Mouse (Mus musculus): ENCODE results near the gene Slc30a10. TPM values are rescaled to one million over a fixed set of nuclear protein-coding genes. Genes with fewer than 3 reads are reported as not detected.

Slc30a10 gene
- total RNA-seq (2014; rRNA removed): 7.6 and 9.2 TPM in 2 replicates
- 23.5 and 26.6 TPM in 2 replicates for polyA plus RNA-seq (2012; rRNA removed)

GRCm38 (mm10) chr1:185454575-185454954 is at the start of gene Slc30a10:
Gene Slc30a10 (plus strand): TSS chr1:185454848.
- Histone ChIP-seq H3K36me3 (ENCODE audit: control insufficient read depth, insufficient read depth, low read length) (no peaks in the 10 kb centered on the region), H3K9ac (ENCODE audit: low read depth, low read length) (peak within 1 kb of the TSS; percentile 86), H3K79me2 (ENCODE audit: control insufficient read depth, insufficient read depth, low read length) (peaks cover 10% of the 10 kb centered on the region), H3K27me3 (ENCODE audit: control insufficient read depth, insufficient read depth, low read length) (no peaks in the 10 kb centered on the region), H3K4me1 (ENCODE audit: control insufficient read depth, insufficient read depth, low read length) (peaks cover 13% of the 10 kb centered on the region), H3K4me3 (ENCODE audit: insufficient read depth, low read depth, low read length) (peak within 1 kb of the TSS; percentile 81), H3K27ac (replicated peaks; ENCODE audit: insufficient read depth, low read depth, low read length) (peak within 1 kb of the TSS; percentile 84)
- 2% methylated on average over 18 of the region's 18 CpGs for WGBS
- peak; percentile 69 for DNase-seq (ENCODE audit: extremely low read depth, low read depth, low spot score)
- TF ChIP-seq CTCF (IDR thresholded peaks at IDR 0.05; ENCODE audit: low read depth, low read length): no peak
- TF ChIP-seq POLR2A (IDR thresholded peaks at IDR 0.05; ENCODE audit: extremely low read depth, insufficient read depth, low read length): 0 out of 2 replicates have a peak, but pooled peaks have one; percentile 28

DNA sequence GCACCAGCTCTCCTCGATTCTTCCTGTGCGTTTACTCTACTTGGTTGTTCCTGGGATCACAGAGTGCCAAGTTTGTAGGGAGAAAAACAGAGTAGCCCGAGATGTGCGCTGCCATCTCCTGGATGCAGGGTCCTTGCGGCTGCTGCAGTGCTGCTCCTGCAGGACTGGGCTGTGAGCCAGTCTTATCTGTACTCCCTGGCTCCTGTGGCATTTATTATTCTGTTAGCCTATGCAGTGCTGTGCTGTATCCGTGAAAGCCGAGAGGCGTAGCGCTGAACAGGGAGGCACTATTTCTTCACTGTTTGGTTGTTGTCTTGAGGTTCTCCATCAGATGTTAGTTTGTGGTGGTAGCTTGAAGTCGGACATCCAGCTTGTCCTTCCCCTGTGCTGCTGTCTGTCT is 48.7 kb upstream of the Slc30a10 start:
- 88% methylated on average over 10 of the region's 10 CpGs for WGBS
- Histone ChIP-seq H3K27me3 (ENCODE audit: control insufficient read depth, insufficient read depth, low read length) (no peaks in the 10 kb centered on the region), H3K36me3 (ENCODE audit: control insufficient read depth, insufficient read depth, low read length) (peaks cover 76% of the 10 kb centered on the region), H3K79me2 (ENCODE audit: control insufficient read depth, insufficient read depth, low read length) (no peaks in the 10 kb centered on the region; the same call in 1 of the 2 replicates), H3K4me1 (ENCODE audit: control insufficient read depth, insufficient read depth, low read length) (no peaks in the 10 kb centered on the region), H3K4me3 (ENCODE audit: insufficient read depth, low read depth, low read length) (no peak overlapping the region), H3K9ac (ENCODE audit: low read depth, low read length) (no peak overlapping the region), H3K27ac (replicated peaks; ENCODE audit: insufficient read depth, low read depth, low read length) (no peak overlapping the region)
- DNase-seq (ENCODE audit: extremely low read depth, low read depth, low spot score): no peak
- TF ChIP-seq CTCF (IDR thresholded peaks at IDR 0.05; ENCODE audit: low read depth, low read length): no peak
- TF ChIP-seq POLR2A (IDR thresholded peaks at IDR 0.05; ENCODE audit: extremely low read depth, insufficient read depth, low read length): no peak

GRCm38 (mm10) chr1:185409831-185410230 is 44.8 kb upstream of the Slc30a10 start:
- 88% methylated on average over 3 of the region's 3 CpGs for WGBS
- no peaks in the 10 kb centered on the region for H3K4me1 ChIP-seq (ENCODE audit: control insufficient read depth, insufficient read depth, low read length)
- no peak overlapping the region for H3K4me3 ChIP-seq (ENCODE audit: insufficient read depth, low read depth, low read length)
- no peaks in the 10 kb centered on the region; the same call in 1 of the 2 replicates for H3K79me2 ChIP-seq (ENCODE audit: control insufficient read depth, insufficient read depth, low read length)
- H3K27ac ChIP-seq (replicated peaks; ENCODE audit: insufficient read depth, low read depth, low read length): no peak overlapping the region
- H3K27me3 ChIP-seq (ENCODE audit: control insufficient read depth, insufficient read depth, low read length): no peaks in the 10 kb centered on the region
- H3K36me3 ChIP-seq (ENCODE audit: control insufficient read depth, insufficient read depth, low read length): peaks cover 83% of the 10 kb centered on the region
- TF ChIP-seq CTCF (IDR thresholded peaks at IDR 0.05; ENCODE audit: low read depth, low read length) (0 out of 2 replicates have a peak, but pooled peaks have one; percentile 14), POLR2A (IDR thresholded peaks at IDR 0.05; ENCODE audit: extremely low read depth, insufficient read depth, low read length) (no peak)
- no peak overlapping the region for H3K9ac ChIP-seq (ENCODE audit: low read depth, low read length)
- DNase-seq (ENCODE audit: extremely low read depth, low read depth, low spot score): no peak

DNA sequence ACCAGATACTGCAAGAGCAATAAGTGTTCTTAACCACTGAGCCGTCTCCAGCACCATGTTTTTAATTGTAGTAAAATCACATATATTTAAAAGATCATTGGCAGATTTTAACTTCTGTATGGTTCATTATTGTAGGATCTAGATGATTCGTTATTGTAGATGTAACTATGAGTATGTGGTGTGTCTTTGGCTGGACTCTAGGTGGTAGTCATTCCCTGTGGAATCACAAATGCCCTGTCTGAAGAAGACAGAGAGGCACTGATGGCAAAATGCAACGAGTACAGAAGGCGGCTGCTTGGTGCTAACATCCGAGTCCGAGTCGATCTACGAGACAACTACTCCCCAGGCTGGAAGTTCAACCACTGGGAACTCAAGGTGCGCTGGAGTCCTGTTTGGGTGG is 36.6 kb upstream of the Slc30a10 start:
- 94% methylated on average over 9 of the region's 9 CpGs for WGBS
- no peak overlapping the region for H3K9ac ChIP-seq (ENCODE audit: low read depth, low read length)
- DNase-seq (ENCODE audit: extremely low read depth, low read depth, low spot score): no peak
- H3K4me3 ChIP-seq (ENCODE audit: insufficient read depth, low read depth, low read length): no peak overlapping the region
- H3K4me1 ChIP-seq (ENCODE audit: control insufficient read depth, insufficient read depth, low read length): peaks cover 2% of the 10 kb centered on the region; the same call in 1 of the 2 replicates
- no peaks in the 10 kb centered on the region for H3K79me2 ChIP-seq (ENCODE audit: control insufficient read depth, insufficient read depth, low read length)
- TF ChIP-seq POLR2A (IDR thresholded peaks at IDR 0.05; ENCODE audit: extremely low read depth, insufficient read depth, low read length) (no peak), CTCF (IDR thresholded peaks at IDR 0.05; ENCODE audit: low read depth, low read length) (no peak)
- peaks cover 70% of the 10 kb centered on the region for H3K36me3 ChIP-seq (ENCODE audit: control insufficient read depth, insufficient read depth, low read length)
- no peak overlapping the region for H3K27ac ChIP-seq (replicated peaks; ENCODE audit: insufficient read depth, low read depth, low read length)
- H3K27me3 ChIP-seq (ENCODE audit: control insufficient read depth, insufficient read depth, low read length): no peaks in the 10 kb centered on the region

DNA sequence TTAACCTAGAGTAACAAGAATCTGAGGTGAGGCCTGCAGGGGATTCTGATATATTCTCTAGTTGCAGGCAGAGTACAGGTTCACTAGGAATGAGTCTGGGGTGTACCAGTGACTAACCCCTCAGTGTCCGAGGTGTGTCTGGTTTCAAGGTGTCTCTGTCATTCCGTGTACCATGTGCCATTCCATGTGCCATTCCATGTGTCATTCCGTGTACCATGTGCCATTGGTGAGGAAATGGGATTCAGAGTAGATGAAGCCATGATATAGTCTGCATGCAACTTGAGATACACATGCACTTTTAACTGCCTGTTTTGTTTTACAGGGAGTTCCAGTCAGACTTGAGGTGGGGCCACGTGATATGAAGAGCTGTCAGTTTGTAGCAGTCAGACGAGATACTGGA is 34.8 kb upstream of the Slc30a10 start:
- no peak for DNase-seq (ENCODE audit: extremely low read depth, low read depth, low spot score)
- Histone ChIP-seq H3K36me3 (ENCODE audit: control insufficient read depth, insufficient read depth, low read length) (peaks cover 67% of the 10 kb centered on the region), H3K79me2 (ENCODE audit: control insufficient read depth, insufficient read depth, low read length) (no peaks in the 10 kb centered on the region), H3K9ac (ENCODE audit: low read depth, low read length) (no peak overlapping the region), H3K27me3 (ENCODE audit: control insufficient read depth, insufficient read depth, low read length) (no peaks in the 10 kb centered on the region), H3K4me3 (ENCODE audit: insufficient read depth, low read depth, low read length) (no peak overlapping the region), H3K27ac (replicated peaks; ENCODE audit: insufficient read depth, low read depth, low read length) (no peak overlapping the region), H3K4me1 (ENCODE audit: control insufficient read depth, insufficient read depth, low read length) (peaks cover 4% of the 10 kb centered on the region; the same call in 1 of the 2 replicates)
- 92% methylated on average over 5 of the region's 5 CpGs for WGBS
- TF ChIP-seq POLR2A (IDR thresholded peaks at IDR 0.05; ENCODE audit: extremely low read depth, insufficient read depth, low read length): no peak

DNA sequence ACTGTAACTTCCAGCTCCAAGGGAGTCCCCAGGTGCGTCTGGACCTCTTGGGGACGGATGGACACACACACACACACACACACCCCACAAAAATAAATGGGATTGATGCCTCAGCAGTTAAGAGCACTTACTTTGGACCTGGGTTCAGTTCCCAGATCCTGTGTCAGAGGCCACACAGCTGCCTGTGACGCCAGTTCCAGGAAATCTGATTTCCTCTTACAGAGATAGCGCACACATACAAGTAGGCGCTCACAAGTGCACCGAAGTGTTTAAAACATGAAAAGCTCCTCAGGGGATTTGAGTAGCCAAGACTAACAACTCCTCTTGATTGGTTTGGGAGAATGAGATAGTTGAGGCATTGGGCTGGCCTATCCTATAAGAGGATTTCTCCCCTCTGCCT is 33.9 kb upstream of the Slc30a10 start:
- TF ChIP-seq CTCF (IDR thresholded peaks at IDR 0.05; ENCODE audit: low read depth, low read length) (no peak), POLR2A (IDR thresholded peaks at IDR 0.05; ENCODE audit: extremely low read depth, insufficient read depth, low read length) (no peak)
- Histone ChIP-seq H3K27ac (replicated peaks; ENCODE audit: insufficient read depth, low read depth, low read length) (no peak overlapping the region), H3K4me3 (ENCODE audit: insufficient read depth, low read depth, low read length) (no peak overlapping the region), H3K4me1 (ENCODE audit: control insufficient read depth, insufficient read depth, low read length) (peaks cover 7% of the 10 kb centered on the region; the same call in 1 of the 2 replicates), H3K9ac (ENCODE audit: low read depth, low read length) (no peak overlapping the region), H3K79me2 (ENCODE audit: control insufficient read depth, insufficient read depth, low read length) (no peaks in the 10 kb centered on the region), H3K27me3 (ENCODE audit: control insufficient read depth, insufficient read depth, low read length) (no peaks in the 10 kb centered on the region), H3K36me3 (ENCODE audit: control insufficient read depth, insufficient read depth, low read length) (peaks cover 65% of the 10 kb centered on the region)
- no peak for DNase-seq (ENCODE audit: extremely low read depth, low read depth, low spot score)
- 52% methylated on average over 6 of the region's 6 CpGs for WGBS
